Mouse (Mus musculus) kidney, adult 2 months (tissue): ENCODE results near the gene Hmcn1. TPM values are rescaled to one million over a fixed set of nuclear protein-coding genes. Genes with fewer than 3 reads are reported as not detected.

ENCODE experiments used
- DNase-seq: peaks from one replicate; pipeline ENCODE4 v3.0.0; 2021
- H3K27ac ChIP-seq: fragments of 200-500 bp; 2 replicates; pipeline ENCODE4 v1.5.1; 2012; ENCODE audit warnings: low read depth, low read length, control low read depth, inconsistent platforms; ENCODE audit not compliant: insufficient read depth
- H3K27me3 ChIP-seq: fragments of 200-500 bp; replicated peaks from 2 replicates; pipeline ENCODE4 v1.6.1; 2012; ENCODE audit warnings: mild to moderate bottlenecking, moderate library complexity, low read length, inconsistent platforms; ENCODE audit not compliant: control insufficient read depth, insufficient read depth
- H3K36me3 ChIP-seq: fragments of 200-500 bp; 2 replicates; pipeline ENCODE4 v1.6.1; 2012; ENCODE audit warnings: mild to moderate bottlenecking, moderate library complexity, low read length, inconsistent platforms; ENCODE audit not compliant: control insufficient read depth, insufficient read depth
- H3K4me1 ChIP-seq: fragments of 200-500 bp; 2 replicates; pipeline ENCODE4 v1.6.1; 2011; ENCODE audit warnings: low read length; ENCODE audit not compliant: control insufficient read depth, insufficient read depth
- H3K4me3 ChIP-seq: fragments of 200-500 bp; 2 replicates; pipeline ENCODE4 v1.5.1; 2011; ENCODE audit warnings: mild to moderate bottlenecking, low read depth, low read length, control low read depth; ENCODE audit not compliant: insufficient read depth
- CTCF ChIP-seq: fragments of 200-500 bp; conservative IDR thresholded peaks from 2 replicates; pipeline ENCODE4 v1.5.1; 2011; ENCODE audit warnings: low read depth, mild to moderate bottlenecking, control low read depth, low read length, moderate library complexity, mixed read lengths; ENCODE audit not compliant: insufficient read depth, insufficient read length
- POLR2A ChIP-seq: fragments of 200-500 bp; IDR thresholded peaks from one replicate; pipeline ENCODE4 v1.6.1; 2011; ENCODE audit warnings: low read depth, low read length, control low read depth
- WGBS: fragments of 180-500 bp; shearing (Covaris S2); methylation state at CpG from one replicate; pipeline ENCODE4 v1.1.7; 2018; 5-methylcytosine and 5-hydroxymethylcytosine counted together
- polyA plus RNA-seq: library from polyadenylated mRNA; depleted of rRNA; stranded (reverse); fragments of >200 nt; gene quantifications from 2 replicates; pipeline ENCODE4 v1.2.3, GENCODE M21; 2012

Gene Hmcn1
- polyA plus RNA-seq, 1 experiment, result 1.7 TPM

DNA sequence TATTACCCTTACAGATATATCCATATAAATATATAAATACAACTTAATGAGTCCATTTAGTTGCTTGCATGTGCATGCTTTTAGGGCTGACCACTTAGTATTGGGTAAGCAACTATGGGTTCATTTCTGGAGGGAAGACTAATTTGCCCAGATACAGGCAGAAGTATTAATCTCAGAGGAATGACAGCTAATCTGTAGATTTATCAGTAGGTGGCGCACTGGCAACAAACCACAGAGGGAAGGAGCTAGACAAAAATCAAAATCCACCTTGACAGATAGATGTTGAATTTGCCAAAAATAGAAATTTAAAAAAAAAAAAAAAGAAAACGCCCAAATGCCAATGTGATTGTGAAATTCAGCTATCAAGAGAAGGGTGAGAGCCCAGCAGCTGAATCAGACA lies 213.3 kb downstream of the Hmcn1 start:
- H3K27ac ChIP-seq, result no peak overlapping the region
- H3K4me1 ChIP-seq, result no peaks in the 10 kb centered on the region
- no peak overlapping the region for H3K4me3 ChIP-seq
- 48% methylated on average over 2 of the region's 2 CpGs for WGBS
- TF ChIP-seq POLR2A, result no peak
- TF ChIP-seq CTCF, result no peak
- H3K27me3 ChIP-seq, result no peaks in the 10 kb centered on the region
- H3K36me3 ChIP-seq, result no peaks in the 10 kb centered on the region
- DNase-seq, result peak; percentile 7

DNA sequence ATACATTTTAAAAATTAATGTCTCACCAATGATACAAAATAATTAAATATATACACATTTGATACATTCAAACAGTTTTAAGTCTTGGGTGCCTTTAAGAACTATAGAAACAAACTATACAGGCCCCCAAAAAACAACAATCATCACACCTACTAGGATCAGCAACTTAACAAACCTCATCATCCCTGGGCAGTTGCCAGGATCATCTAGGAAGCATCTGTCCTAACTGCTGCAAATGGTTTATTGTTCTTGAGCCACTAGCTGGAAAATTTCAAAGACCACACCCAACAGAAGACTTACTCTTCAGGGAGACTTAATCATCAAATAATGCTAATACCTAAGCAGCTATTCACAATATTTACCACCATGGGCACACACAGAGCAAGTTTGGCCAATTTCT lies 216.5 kb downstream of the Hmcn1 start:
- no peaks in the 10 kb centered on the region for H3K4me1 ChIP-seq
- no peak overlapping the region for H3K27ac ChIP-seq
- H3K36me3 ChIP-seq, result no peaks in the 10 kb centered on the region
- no peak for TF ChIP-seq CTCF
- no peak for TF ChIP-seq POLR2A
- no peaks in the 10 kb centered on the region for H3K27me3 ChIP-seq
- DNase-seq, result no peak
- H3K4me3 ChIP-seq, result no peak overlapping the region

DNA sequence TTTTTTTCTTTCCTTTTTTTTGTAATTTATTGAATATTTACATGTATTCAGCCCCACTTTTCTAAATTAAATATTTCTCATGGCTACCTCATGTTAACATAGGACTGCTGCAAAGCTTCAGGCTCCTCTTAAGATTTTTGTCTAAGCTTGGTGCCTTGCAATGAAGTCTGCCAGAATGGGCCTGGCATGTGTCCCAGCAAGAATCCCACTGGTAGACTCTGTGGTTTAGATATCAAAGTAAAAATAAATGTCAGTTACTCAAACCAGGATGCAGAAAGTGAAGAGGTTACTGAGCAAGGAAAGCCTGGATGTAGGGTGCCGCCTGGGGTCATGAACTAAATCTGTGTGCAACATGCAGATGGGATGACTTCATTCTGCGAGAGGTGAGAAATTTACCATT lies 217.5 kb downstream of the Hmcn1 start:
- H3K4me3 ChIP-seq, result no peak overlapping the region
- no peak for TF ChIP-seq POLR2A
- TF ChIP-seq CTCF, result no peak
- no peaks in the 10 kb centered on the region for H3K36me3 ChIP-seq
- no peaks in the 10 kb centered on the region for H3K4me1 ChIP-seq
- no peaks in the 10 kb centered on the region for H3K27me3 ChIP-seq
- WGBS, result 87% methylated on average over 2 of the region's 2 CpGs
- no peak overlapping the region for H3K27ac ChIP-seq
- DNase-seq, result no peak

DNA sequence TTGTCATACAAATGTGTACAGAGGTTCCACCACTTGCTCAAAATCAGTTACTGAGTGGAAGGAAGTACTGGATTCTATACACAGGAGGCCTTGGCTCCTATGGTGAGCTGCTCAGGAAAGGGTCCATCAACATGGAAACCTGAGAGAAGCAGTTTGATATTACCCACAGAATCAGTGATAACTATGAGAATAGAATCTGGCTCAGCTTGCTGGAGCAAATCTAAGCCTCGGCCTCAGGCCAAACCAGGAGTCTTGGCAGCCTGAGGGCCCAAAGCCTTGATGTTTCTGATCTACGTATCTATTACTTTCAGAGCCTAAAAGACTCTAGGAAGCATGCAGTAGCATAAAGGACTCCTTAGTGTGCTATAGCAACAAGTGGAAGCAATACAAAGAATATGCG lies 220.3 kb downstream of the Hmcn1 start:
- WGBS, result 96% methylated on average over 3 of the region's 3 CpGs
- Histone ChIP-seq H3K27ac (no peak overlapping the region), H3K27me3 (no peaks in the 10 kb centered on the region), H3K36me3 (no peaks in the 10 kb centered on the region), H3K4me1 (no peaks in the 10 kb centered on the region), H3K4me3 (no peak overlapping the region)
- DNase-seq, result no peak
- TF ChIP-seq POLR2A (no peak), CTCF (no peak)

DNA sequence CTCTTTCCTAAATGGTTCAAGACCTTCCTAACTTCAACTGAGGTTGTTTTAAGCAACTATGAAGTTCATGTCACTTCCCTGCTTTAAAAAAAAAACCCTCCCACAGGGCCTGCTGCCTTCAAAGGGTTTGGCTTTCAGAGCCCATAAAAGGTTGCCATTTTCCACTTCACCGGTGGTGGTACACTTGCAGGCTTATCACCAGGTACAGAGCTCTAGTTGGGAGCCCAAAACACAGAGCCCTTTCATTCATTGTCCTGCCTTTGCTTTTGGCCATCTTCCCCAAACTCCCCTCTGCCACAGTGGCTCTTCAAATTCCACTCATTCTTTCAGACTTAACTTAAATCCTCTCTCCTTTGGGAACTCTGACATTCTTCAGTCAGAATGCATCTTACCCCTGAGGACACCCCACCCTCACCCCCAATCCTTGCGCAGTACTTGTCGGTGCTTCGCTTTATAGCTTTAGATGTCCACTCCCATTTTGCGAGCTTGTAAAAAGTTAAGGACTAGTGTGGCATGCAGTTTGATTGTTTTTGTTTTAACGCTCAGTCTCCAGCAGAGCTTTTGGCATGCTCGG lies 222.2 kb downstream of the Hmcn1 start:
- 49% methylated on average over 7 of the region's 7 CpGs for WGBS
- no peak for DNase-seq
- TF ChIP-seq POLR2A (no peak), CTCF (no peak)

DNA sequence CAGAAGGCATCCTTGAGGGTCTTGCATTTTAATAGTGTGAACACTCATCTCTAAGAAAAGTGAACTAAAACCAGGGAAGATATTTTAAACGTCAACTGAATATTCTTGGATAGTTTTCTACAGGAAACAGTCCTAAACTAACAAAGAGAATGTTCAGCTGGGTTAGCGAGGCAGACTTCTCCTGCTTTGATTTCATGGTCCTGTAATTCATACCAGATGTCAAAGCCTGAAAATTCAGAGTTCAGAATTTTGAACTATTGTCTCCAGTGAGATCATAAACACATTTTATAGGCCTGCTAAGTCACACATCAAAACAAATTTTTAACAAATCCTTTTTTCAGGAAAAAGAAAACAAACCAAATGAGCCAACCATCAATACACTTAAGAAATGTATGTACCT lies 223.4 kb downstream of the Hmcn1 start:
- no peak overlapping the region for H3K27ac ChIP-seq

More for the DNA sequence above, 222.2 kb downstream of the Hmcn1 start:
- no peaks in the 10 kb centered on the region for H3K27me3 ChIP-seq
- H3K36me3 ChIP-seq, result no peaks in the 10 kb centered on the region
- no peak overlapping the region for H3K27ac ChIP-seq
- H3K4me1 ChIP-seq, result no peaks in the 10 kb centered on the region
- H3K4me3 ChIP-seq, result no peak overlapping the region

DNA sequence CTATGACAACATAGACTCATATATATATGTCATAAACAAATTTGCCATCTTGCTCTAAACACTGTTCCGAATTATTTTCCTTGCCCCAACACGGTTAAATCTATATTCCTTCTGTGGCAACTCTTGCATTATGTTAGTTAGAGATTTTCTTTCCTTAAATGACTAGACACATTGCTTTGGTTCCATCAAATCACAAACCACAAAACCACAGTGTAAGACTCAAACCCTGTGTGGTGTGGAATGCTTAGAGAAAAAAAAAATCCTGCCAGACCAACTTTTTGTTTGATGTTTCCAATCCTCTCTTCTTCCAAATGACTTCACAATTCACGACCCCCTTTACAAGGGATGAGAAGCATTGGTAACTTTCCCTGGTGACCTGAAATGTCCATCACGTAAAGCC lies 231.6 kb downstream of the Hmcn1 start:
- WGBS, result 90% methylated on average over 4 of the region's 4 CpGs
- H3K4me3 ChIP-seq, result no peak overlapping the region
- no peak overlapping the region for H3K27ac ChIP-seq
- H3K4me1 ChIP-seq, result no peaks in the 10 kb centered on the region
- H3K27me3 ChIP-seq, result no peaks in the 10 kb centered on the region
- DNase-seq, result no peak
- H3K36me3 ChIP-seq, result no peaks in the 10 kb centered on the region
- no peak for TF ChIP-seq CTCF
- TF ChIP-seq POLR2A, result no peak

More for the DNA sequence above, 223.4 kb downstream of the Hmcn1 start:
- 59% methylated on average over 2 of the region's 2 CpGs for whole genome bisulfite sequencing
- Histone ChIP-seq H3K4me1 (no peaks in the 10 kb centered on the region), H3K27me3 (no peaks in the 10 kb centered on the region), H3K4me3 (no peak overlapping the region), H3K36me3 (no peaks in the 10 kb centered on the region)
- DNase-seq, result no peak
- no peak for TF ChIP-seq CTCF
- no peak for TF ChIP-seq POLR2A

DNA sequence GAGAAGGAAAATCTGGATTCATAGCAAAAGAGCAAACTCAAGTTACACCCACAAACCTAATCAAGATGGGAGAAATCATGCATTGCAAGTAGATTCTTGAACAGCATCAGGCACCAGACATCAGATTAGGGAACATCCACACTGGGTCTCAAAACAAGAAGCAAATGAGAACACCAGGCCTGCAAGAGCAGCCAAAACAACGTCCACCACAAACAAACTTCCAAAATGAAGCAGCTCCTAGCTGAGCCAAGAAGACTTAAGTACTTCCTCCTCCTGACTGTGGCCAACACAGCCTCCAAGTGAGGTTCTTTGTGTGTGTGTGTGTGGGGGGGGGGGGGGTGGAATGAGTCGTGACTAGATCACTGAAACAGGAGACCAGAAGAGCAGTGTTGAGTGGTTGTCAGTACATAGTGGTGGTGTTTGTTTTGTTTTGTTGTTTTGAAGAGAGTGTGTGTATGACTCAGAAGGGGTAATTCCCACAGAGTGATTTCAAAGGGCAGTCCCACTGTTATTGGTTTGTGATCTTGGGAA lies 232.4 kb downstream of the Hmcn1 start:
- 35% methylated on average over 2 of the region's 2 CpGs for WGBS
- H3K27me3 ChIP-seq, result no peaks in the 10 kb centered on the region
- DNase-seq, result no peak
- TF ChIP-seq CTCF (no peak), POLR2A (no peak)
- no peak overlapping the region for H3K27ac ChIP-seq
- H3K36me3 ChIP-seq, result no peaks in the 10 kb centered on the region
- H3K4me1 ChIP-seq, result no peaks in the 10 kb centered on the region
- no peak overlapping the region for H3K4me3 ChIP-seq
